Mouse (Mus musculus): Measurements from ENCODE around the gene Gar1. TPM values are rescaled to one million over a fixed set of nuclear protein-coding genes. Genes with fewer than 3 reads are reported as not detected.

Gene Gar1
- polyA plus RNA-seq, 1 experiment from 2014 or later, result 41.6 TPM

DNA sequence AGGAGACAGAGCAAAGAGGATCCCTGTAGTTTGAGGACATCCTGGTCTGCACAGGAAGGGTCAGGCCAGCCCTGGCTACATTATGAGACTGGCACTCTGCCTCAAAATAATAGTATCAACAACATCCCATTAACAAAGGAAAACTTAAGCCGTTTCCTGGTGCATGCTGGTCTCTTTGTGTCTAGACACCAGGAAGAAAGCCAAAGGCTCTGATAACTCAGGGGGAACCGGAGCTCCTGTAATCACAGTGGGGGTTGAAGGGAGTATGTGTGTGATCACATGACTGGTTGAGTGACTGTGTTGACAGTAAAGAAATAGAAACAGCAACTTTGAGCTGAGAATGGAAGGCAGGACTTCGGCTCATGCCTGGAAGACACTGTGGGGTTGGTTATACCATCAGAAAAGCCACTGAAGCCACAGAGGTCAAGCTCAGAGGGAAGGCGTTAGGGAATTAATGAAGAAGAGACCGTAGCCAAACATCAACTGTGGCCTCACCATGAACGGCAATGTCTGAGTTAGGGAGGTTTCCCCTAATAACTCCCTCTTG is 4.3 kb upstream of the Gar1 start, which contains the start of gene Cfi:
TSS of gene Cfi (plus strand) at position 497 of the 547 bp plus-strand sequence.
- 0 out of 2 replicates have a peak, but pooled peaks cover 2% of the 10 kb centered on the region for H3K4me1 ChIP-seq
- no peak for ATAC-seq (replicated peaks)
- no peaks in the 10 kb centered on the region for H3K9me3 ChIP-seq
- 0 out of 2 replicates have a peak, but pooled peaks cover 3% of the 10 kb centered on the region for H3K27me3 ChIP-seq (replicated peaks)
- H3K4me2 ChIP-seq, result peak within 1 kb of the TSS; percentile 5; the same call in 1 of the 2 replicates
- no peak within 1 kb of the TSS for H3K27ac ChIP-seq
- no peak within 1 kb of the TSS for H3K4me3 ChIP-seq
- no peaks in the 10 kb centered on the region for H3K36me3 ChIP-seq (replicated peaks)
- WGBS, result 61% methylated on average over 6 of the region's 6 CpGs
- no peak within 1 kb of the TSS for H3K9ac ChIP-seq

DNA sequence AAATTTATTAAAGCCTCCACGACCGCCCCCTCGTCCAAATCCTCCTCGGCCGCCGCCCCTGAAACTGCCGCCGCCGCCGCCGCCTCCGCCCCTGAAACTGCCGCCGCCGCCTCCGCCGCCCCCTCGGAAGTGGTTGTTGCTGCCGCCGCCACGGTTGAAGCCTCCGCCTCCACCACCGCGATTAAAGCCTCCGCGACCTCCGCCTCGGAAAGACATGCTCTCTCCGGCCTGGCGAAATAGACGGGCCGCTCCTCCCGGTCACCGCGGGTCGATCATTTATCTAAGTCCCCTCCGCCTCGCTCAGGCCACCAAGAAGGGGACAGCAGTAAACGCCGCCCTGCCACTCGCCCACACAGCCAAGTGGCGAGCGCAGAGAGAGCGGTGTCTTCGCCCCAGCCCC is 570 bp downstream of the Gar1 start:
- peak overlapping the region; percentile 92 for H3K27ac ChIP-seq

DNA sequence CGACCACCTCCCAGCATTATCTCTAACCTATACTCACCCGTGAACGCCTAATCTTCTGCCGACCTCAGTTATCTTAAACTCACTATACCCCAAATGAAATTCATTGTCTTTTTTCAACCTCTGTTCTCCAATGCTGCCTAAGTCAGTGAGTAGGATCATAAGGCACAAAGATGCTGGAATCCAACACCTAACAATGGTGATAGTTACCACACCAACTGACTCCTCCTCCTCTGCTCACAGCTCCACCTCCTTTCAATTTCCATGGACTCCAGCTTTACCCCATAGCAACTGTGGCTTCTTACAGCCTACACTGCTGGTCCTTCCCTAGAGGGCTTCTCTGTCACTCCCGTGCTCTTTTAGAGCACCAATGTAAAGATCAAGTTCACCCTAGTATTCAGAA is 3.5 kb downstream of the Gar1 start:
- H3K27me3 ChIP-seq (replicated peaks), result 0 out of 2 replicates have a peak, but pooled peaks cover 3% of the 10 kb centered on the region
- H3K4me1 ChIP-seq, result peaks cover 21% of the 10 kb centered on the region
- H3K4me3 ChIP-seq, result no peak overlapping the region
- no peak overlapping the region for H3K9ac ChIP-seq
- 95% methylated on average over 5 of the region's 5 CpGs for WGBS
- no peaks in the 10 kb centered on the region for H3K9me3 ChIP-seq
- H3K27ac ChIP-seq, result no peak overlapping the region
- no peak for ATAC-seq (replicated peaks)
- peaks cover 24% of the 10 kb centered on the region for H3K36me3 ChIP-seq (replicated peaks)
- H3K4me2 ChIP-seq, result no peak overlapping the region

More for the DNA sequence above, 570 bp downstream of the Gar1 start:
- Histone ChIP-seq H3K4me1 (peaks cover 21% of the 10 kb centered on the region), H3K27me3 (replicated peaks) (0 out of 2 replicates have a peak, but pooled peaks cover 3% of the 10 kb centered on the region), H3K9ac (peak overlapping the region; percentile 72), H3K36me3 (replicated peaks) (no peaks in the 10 kb centered on the region), H3K9me3 (no peaks in the 10 kb centered on the region), H3K4me2 (peak overlapping the region; percentile 66), H3K4me3 (peak overlapping the region; percentile 81)
- under 1% methylated on average over 45 of the region's 45 CpGs for WGBS
- no peak for ATAC-seq (replicated peaks)

DNA sequence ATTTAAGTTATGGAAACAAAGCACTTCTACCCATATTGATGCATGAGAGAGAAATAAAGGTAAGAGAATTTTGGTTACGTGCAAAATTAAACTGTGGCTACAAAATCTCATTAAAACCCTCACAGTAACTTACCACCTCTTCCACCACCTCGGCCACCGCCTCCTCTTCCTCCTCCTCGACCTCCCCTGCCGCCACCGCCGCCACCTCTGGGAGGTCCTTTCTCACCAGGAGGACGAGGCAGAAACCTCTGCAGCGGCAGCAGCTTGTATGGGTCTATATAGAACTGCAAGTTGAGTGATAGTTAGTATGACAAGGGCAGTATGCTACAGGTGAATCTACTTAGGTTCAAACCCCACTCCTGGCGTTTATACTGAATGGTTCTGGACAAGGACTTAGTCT is 4.5 kb downstream of the Gar1 start:
- Histone ChIP-seq H3K9ac (no peak overlapping the region), H3K4me2 (no peak overlapping the region), H3K36me3 (replicated peaks) (peaks cover 24% of the 10 kb centered on the region), H3K9me3 (no peaks in the 10 kb centered on the region), H3K4me1 (peaks cover 20% of the 10 kb centered on the region), H3K27me3 (replicated peaks) (no peaks in the 10 kb centered on the region), H3K27ac (no peak overlapping the region), H3K4me3 (no peak overlapping the region)
- ATAC-seq (replicated peaks), result no peak
- WGBS, result 92% methylated on average over 10 of the region's 10 CpGs

DNA sequence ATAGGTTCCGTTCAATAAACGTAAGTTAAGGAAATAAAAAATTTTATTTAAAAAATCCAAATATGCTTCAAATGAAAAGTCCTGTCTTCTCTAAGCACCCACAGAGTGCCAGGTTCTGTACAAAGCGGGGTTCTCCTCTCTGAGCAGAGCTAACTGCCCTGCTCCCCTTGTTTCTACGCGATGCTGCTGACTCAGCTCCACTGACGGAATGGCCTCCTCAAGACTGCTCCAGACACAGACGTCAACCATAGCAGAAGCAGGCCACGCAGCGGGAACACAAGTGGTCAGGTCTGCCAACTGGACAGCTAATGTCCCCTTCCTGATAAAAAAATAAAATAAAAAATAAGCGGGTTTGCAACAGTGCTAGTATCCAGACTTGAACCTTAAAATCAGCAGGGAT is 6.3 kb downstream of the Gar1 start:
- H3K4me3 ChIP-seq, result no peak overlapping the region
- no peak overlapping the region for H3K4me2 ChIP-seq
- ATAC-seq (replicated peaks), result no peak
- peaks cover 24% of the 10 kb centered on the region for H3K36me3 ChIP-seq (replicated peaks)
- no peaks in the 10 kb centered on the region for H3K27me3 ChIP-seq (replicated peaks)
- WGBS, result 95% methylated on average over 10 of the region's 10 CpGs
- H3K4me1 ChIP-seq, result peaks cover 15% of the 10 kb centered on the region
- no peak overlapping the region for H3K9ac ChIP-seq
- no peak overlapping the region for H3K27ac ChIP-seq
- no peaks in the 10 kb centered on the region for H3K9me3 ChIP-seq

DNA sequence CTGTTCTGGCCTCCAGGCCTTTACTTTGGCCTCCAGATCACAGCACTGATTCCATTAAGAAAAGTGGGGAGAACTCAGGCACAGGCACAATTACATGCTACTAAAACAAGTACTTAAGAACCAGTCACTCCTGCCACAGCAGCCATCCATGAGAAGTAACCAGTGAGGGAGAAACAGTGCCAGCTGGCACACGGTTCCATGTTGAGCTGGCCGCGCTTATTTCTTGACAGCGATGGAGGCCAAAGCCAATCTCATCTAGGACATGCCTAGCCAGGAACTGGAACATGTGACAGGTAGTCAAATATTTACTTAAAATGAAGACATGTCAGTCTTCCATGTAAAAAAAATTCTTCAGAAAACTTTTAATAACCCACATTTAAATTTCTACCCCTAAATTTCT is 7.0 kb downstream of the Gar1 start:
- WGBS, result 89% methylated on average over 4 of the region's 4 CpGs
- ATAC-seq (replicated peaks), result no peak

DNA sequence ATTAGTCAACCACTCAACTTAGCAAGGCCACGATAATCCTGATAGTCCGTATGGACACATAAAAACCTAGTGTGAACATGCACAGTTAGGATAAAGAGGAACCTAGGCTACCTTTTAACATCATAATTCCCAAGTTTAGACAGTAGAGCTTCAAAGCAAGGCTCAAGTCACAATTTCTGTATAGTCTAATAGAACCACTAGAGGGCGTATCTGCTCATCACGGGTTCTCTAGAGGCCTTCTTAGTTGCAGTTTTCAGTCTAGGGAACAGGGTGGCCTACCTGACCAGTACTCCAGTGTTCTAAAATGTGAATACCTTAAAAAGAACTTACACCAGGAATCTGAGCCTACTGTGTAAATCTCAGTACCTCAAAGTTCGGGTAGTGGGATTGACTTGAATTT is 7.9 kb downstream of the Gar1 start:
- H3K27ac ChIP-seq, result no peak overlapping the region
- no peak for ATAC-seq (replicated peaks)
- H3K4me3 ChIP-seq, result no peak overlapping the region
- peaks cover under 1% of the 10 kb centered on the region; the same call in 1 of the 2 replicates for H3K4me1 ChIP-seq
- no peak overlapping the region for H3K4me2 ChIP-seq
- H3K27me3 ChIP-seq (replicated peaks), result no peaks in the 10 kb centered on the region
- peaks cover 24% of the 10 kb centered on the region for H3K36me3 ChIP-seq (replicated peaks)
- 56% methylated on average over 5 of the region's 5 CpGs for WGBS
- no peak overlapping the region for H3K9ac ChIP-seq
- no peaks in the 10 kb centered on the region for H3K9me3 ChIP-seq

More for the DNA sequence above, 7.0 kb downstream of the Gar1 start:
- Histone ChIP-seq H3K9ac (no peak overlapping the region), H3K36me3 (replicated peaks) (peaks cover 24% of the 10 kb centered on the region), H3K4me1 (peaks cover 7% of the 10 kb centered on the region), H3K4me3 (no peak overlapping the region), H3K27ac (no peak overlapping the region), H3K9me3 (no peaks in the 10 kb centered on the region), H3K27me3 (replicated peaks) (no peaks in the 10 kb centered on the region), H3K4me2 (no peak overlapping the region)

DNA sequence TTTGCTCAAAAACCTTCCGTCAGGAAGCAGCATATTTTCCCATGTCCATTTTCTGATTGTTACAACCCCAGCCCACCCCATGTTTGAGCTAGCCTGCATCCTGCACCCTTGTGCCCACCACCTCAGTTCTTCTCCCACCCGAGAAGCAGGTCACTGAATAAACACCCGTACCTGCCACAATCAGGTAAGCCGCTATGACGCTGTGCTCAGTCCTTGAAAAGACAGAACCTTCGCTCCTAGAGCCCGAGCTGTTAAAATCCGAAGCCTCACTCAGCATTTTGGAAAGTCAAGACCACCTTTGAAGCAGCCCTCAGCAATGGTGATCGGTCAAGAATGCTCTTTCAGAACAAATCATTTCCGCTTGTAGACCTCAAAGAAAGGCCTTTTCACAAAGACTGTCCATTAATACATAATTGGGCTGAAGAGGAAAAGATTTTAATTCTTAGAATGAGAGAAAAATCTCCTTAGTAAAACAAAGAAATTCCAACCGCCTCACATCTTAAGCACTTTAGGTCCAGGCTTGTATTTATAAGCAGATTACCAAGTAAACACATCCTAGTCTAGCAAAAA is 8.9 kb downstream of the Gar1 start, which contains the start of gene Rrh:
TSS of gene Rrh (minus strand) at position 382 of the 570 bp plus-strand sequence.
- H3K4me3 ChIP-seq, result no peak within 1 kb of the TSS
- no peak within 1 kb of the TSS for H3K27ac ChIP-seq
- ATAC-seq (replicated peaks), result no peak
- peaks cover 24% of the 10 kb centered on the region for H3K36me3 ChIP-seq (replicated peaks)
- 75% methylated on average over 11 of the region's 11 CpGs for WGBS
- H3K27me3 ChIP-seq (replicated peaks), result no peaks in the 10 kb centered on the region
- no peak within 1 kb of the TSS for H3K4me2 ChIP-seq
- no peaks in the 10 kb centered on the region for H3K9me3 ChIP-seq
- H3K9ac ChIP-seq, result no peak within 1 kb of the TSS
- H3K4me1 ChIP-seq, result no peaks in the 10 kb centered on the region

DNA sequence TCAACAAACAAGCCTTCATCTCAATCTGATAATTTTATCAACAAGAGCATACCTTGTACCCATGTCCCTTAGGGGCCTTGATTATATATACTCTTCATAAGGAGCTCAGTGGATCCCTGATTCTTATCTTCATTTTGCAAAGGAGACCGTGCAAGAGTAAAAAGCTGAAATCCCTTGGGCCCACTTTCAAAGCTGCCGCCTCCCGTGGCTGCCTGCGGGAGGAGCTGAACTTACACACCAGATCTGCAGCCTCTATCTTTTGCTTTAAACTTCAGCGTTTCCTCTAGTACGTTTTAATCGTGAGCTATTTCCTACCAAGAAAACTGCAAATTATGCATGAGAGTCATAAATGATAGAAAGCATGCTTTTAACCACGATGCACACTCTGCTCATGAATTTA is 9.5 kb downstream of the Gar1 start:
- no peak overlapping the region for H3K9ac ChIP-seq
- H3K27ac ChIP-seq, result no peak overlapping the region
- H3K4me3 ChIP-seq, result no peak overlapping the region
- no peak overlapping the region for H3K4me2 ChIP-seq
- H3K27me3 ChIP-seq (replicated peaks), result no peaks in the 10 kb centered on the region
- H3K36me3 ChIP-seq (replicated peaks), result peaks cover 24% of the 10 kb centered on the region
- no peaks in the 10 kb centered on the region for H3K4me1 ChIP-seq
- H3K9me3 ChIP-seq, result no peaks in the 10 kb centered on the region
- 75% methylated on average over 8 of the region's 8 CpGs for WGBS
- no peak for ATAC-seq (replicated peaks)

DNA sequence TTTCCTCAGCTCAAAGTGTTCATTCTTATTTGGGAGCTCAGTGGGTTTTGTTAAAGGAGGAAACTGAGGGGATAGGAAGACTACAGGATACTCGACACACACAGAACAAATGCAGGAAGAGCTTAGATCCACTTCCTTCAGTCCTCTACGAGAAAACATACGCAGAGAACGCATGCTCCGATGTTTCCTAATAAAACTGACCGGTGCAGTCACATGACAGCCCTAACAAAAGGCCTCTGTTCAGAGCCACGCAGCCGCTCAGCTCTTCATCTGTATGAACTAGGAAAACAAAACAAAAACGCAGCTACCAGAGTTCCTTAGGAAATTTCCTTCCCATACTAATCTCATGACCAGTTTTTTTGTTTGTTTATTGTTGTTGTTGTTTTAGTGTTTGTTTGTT is 10.3 kb downstream of the Gar1 start:
- 62% methylated on average over 9 of the region's 9 CpGs for WGBS
- Histone ChIP-seq H3K27ac (no peak overlapping the region), H3K4me3 (no peak overlapping the region)

DNA sequence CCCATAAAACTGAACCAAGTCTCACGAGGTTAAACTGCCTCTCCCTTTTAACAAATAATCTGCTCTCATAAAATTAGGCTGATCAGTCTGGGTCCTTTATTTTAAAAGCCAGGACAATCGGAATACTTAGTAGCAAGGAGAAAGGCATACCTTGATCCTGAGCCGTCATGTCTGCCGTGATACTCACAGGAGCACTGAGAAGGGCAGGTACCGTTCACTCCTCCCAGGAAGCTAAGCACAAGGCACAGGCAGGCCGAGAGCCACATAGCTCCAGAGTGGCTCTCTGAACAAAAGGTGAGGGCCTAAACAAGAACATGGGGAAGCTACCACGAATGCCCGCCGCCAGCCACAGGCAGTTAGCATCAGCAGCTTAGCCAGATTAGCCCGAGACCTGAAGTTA is 27.4 kb downstream of the Gar1 start, which contains the start of gene Lrit3:
TSS of gene Lrit3 (minus strand) at position 266 of the 400 bp plus-strand sequence.
- Histone ChIP-seq H3K27ac (no peak within 1 kb of the TSS), H3K9ac (no peak within 1 kb of the TSS), H3K4me2 (no peak within 1 kb of the TSS), H3K27me3 (replicated peaks) (no peaks in the 10 kb centered on the region), H3K4me3 (no peak within 1 kb of the TSS), H3K9me3 (no peaks in the 10 kb centered on the region), H3K36me3 (replicated peaks) (no peaks in the 10 kb centered on the region), H3K4me1 (no peaks in the 10 kb centered on the region)
- WGBS, result 78% methylated on average over 10 of the region's 10 CpGs
- ATAC-seq (replicated peaks), result no peak

More for the DNA sequence above, 10.3 kb downstream of the Gar1 start:
- no peak overlapping the region for H3K4me2 ChIP-seq
- no peaks in the 10 kb centered on the region for H3K4me1 ChIP-seq
- no peaks in the 10 kb centered on the region for H3K27me3 ChIP-seq (replicated peaks)
- H3K9me3 ChIP-seq, result no peaks in the 10 kb centered on the region
- no peak overlapping the region for H3K9ac ChIP-seq
- ATAC-seq (replicated peaks), result no peak
- H3K36me3 ChIP-seq (replicated peaks), result peaks cover 24% of the 10 kb centered on the region

DNA sequence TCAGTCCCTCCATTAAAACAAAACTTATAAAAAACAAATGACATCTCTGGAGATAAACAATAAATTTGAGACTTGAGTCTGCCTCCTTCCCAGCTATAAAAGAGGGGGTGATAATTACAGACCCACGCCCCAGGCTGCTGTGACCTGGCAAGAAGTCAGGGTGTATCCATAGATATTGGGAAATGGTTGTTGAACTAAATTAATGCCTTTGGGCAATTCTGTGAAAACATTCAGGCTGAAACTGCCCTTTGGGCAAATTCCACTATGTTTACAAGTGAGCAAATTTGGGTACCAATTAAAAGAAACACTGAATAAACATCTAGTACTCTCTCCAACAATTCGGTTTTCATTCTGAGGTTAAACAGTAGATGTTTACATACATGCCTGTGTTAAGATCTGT is 32.2 kb downstream of the Gar1 start:
- H3K36me3 ChIP-seq (replicated peaks), result no peaks in the 10 kb centered on the region
- no peak for ATAC-seq (replicated peaks)
- H3K4me3 ChIP-seq, result no peak overlapping the region
- H3K9me3 ChIP-seq, result no peaks in the 10 kb centered on the region
- H3K4me2 ChIP-seq, result no peak overlapping the region
- 89% methylated on average over 2 of the region's 2 CpGs for WGBS
- H3K9ac ChIP-seq, result no peak overlapping the region
- H3K4me1 ChIP-seq, result no peaks in the 10 kb centered on the region
- no peaks in the 10 kb centered on the region for H3K27me3 ChIP-seq (replicated peaks)
- H3K27ac ChIP-seq, result no peak overlapping the region

DNA sequence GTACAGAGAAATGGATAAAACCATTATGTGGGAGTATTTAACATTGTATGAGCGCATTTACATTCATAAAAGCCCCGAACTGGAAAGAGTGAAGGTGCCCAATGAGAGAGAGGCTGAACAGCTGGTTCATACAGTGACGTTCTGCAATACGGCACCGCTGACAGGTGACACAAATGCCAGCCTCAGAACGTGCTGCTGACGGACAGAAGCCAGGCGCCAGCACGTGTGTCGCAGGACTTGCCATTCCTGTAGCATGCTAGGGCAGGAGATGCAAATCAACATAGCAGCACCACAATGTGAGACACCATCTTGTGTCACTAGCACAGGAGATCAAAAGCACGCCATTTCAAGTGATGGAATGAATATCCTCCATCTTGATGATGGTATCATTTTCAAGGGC is 32.6 kb downstream of the Gar1 start:
- Histone ChIP-seq H3K4me3 (no peak overlapping the region), H3K4me1 (no peaks in the 10 kb centered on the region), H3K9me3 (no peaks in the 10 kb centered on the region), H3K4me2 (no peak overlapping the region), H3K27me3 (replicated peaks) (no peaks in the 10 kb centered on the region), H3K27ac (no peak overlapping the region), H3K36me3 (replicated peaks) (no peaks in the 10 kb centered on the region), H3K9ac (no peak overlapping the region)
- ATAC-seq (replicated peaks), result no peak
- WGBS, result 88% methylated on average over 11 of the region's 11 CpGs

Measured in midbrain, embryonic 15.5 days (tissue).